Mouse (Mus musculus) C2C12 (cell line): Measurements from ENCODE around the gene Cebpb. TPM values are rescaled to one million over a fixed set of nuclear protein-coding genes. Genes with fewer than 3 reads are reported as not detected.
A peak's percentile ranks its signal among the peaks of the same experiment; 100 is the strongest.
"Not testable (repeated sequence)": the region's sequence is repeated elsewhere in the genome, so short reads cannot be mapped to it uniquely, and the experiment has no call there.

Experiments
- H3K27me3 ChIP-seq: one replicate; pipeline ENCODE4 v1.6.1; 2011; ENCODE audit not compliant: control insufficient read depth, insufficient read depth, insufficient read length
- H3K36me3 ChIP-seq: one replicate; pipeline ENCODE4 v1.6.1; 2011; ENCODE audit not compliant: control insufficient read depth, insufficient read depth
- H3K4me3 ChIP-seq: one replicate; pipeline ENCODE4 v1.5.1; 2011; ENCODE audit warnings: mild to moderate bottlenecking, control low read depth; ENCODE audit not compliant: poor library complexity, insufficient read depth, severe bottlenecking
- H3K79me2 ChIP-seq: one replicate; pipeline ENCODE4 v1.6.1; 2011; ENCODE audit not compliant: control insufficient read depth, insufficient read depth
- H3K79me3 ChIP-seq: one replicate; pipeline ENCODE4 v1.6.1; 2011; ENCODE audit warnings: low read depth, control low read depth
- H3ac ChIP-seq: one replicate; pipeline ENCODE3; 2011; ENCODE audit warnings: low read depth; ENCODE audit not compliant: control insufficient read depth, insufficient read length
- CEBPB ChIP-seq: IDR thresholded peaks from one replicate; pipeline ENCODE4 v1.6.1; 2011; ENCODE audit warnings: low read depth, mild to moderate bottlenecking, control low read depth, moderate library complexity
- CTCF ChIP-seq: IDR thresholded peaks from one replicate; pipeline ENCODE4 v1.5.1; 2011; ENCODE audit not compliant: control insufficient read depth, insufficient read depth, insufficient read length
- FOSL1 ChIP-seq: IDR thresholded peaks from one replicate; pipeline ENCODE4 v1.8.0; 2011; ENCODE audit warnings: mild to moderate bottlenecking, low read length; ENCODE audit not compliant: poor library complexity, insufficient read depth, severe bottlenecking
- MAX ChIP-seq: IDR thresholded peaks from one replicate; pipeline ENCODE4 v1.6.1; 2011; ENCODE audit warnings: mild to moderate bottlenecking, control low read depth
- MYOD1 ChIP-seq: IDR thresholded peaks from one replicate; pipeline ENCODE4 v1.6.1; 2011; ENCODE audit warnings: low read depth; ENCODE audit not compliant: control insufficient read depth, insufficient read length
- MYOG ChIP-seq: IDR thresholded peaks from one replicate; pipeline ENCODE4 v1.6.1; 2011; ENCODE audit not compliant: control insufficient read depth, insufficient read length; ENCODE audit errors: extremely low read depth
- USF1 ChIP-seq: IDR thresholded peaks from one replicate; pipeline ENCODE4 v1.6.1; 2011; ENCODE audit warnings: low read depth, mild to moderate bottlenecking, control low read depth, moderate library complexity
- long read RNA-seq, 2 experiments: library from polyadenylated mRNA; unstranded; transcript quantifications; one replicate each; pipeline ENCODE4 v2.0.0; 2019 to 2020
- polyA plus RNA-seq: library from polyadenylated mRNA; unstranded; fragments of >200 nt; fragmentation: generic; extraction: Trizol; gene quantifications from one replicate; pipeline ENCODE4 v1.2.1, GENCODE M21; 2012; ENCODE audit warnings: missing spikeins

The Cebpb gene
- 23.8 TPM for polyA plus RNA-seq
- long read RNA-seq, experiment 1, transcript Cebpb-201 (1 exons, 1,504 nt), result major isoform, 56 of 56 reads
- long read RNA-seq, experiment 1, partial matches to known transcripts, result 0 of 56 reads
- long read RNA-seq, experiment 1, other reads (novel, unspliced or antisense), result 0 of 56 reads
- long read RNA-seq, experiment 2, transcript Cebpb-201 (1 exons, 1,504 nt), result major isoform, 7 of 7 reads
- long read RNA-seq, experiment 2, partial matches to known transcripts, result 0 of 7 reads
- long read RNA-seq, experiment 2, other reads (novel, unspliced or antisense), result 0 of 7 reads

DNA sequence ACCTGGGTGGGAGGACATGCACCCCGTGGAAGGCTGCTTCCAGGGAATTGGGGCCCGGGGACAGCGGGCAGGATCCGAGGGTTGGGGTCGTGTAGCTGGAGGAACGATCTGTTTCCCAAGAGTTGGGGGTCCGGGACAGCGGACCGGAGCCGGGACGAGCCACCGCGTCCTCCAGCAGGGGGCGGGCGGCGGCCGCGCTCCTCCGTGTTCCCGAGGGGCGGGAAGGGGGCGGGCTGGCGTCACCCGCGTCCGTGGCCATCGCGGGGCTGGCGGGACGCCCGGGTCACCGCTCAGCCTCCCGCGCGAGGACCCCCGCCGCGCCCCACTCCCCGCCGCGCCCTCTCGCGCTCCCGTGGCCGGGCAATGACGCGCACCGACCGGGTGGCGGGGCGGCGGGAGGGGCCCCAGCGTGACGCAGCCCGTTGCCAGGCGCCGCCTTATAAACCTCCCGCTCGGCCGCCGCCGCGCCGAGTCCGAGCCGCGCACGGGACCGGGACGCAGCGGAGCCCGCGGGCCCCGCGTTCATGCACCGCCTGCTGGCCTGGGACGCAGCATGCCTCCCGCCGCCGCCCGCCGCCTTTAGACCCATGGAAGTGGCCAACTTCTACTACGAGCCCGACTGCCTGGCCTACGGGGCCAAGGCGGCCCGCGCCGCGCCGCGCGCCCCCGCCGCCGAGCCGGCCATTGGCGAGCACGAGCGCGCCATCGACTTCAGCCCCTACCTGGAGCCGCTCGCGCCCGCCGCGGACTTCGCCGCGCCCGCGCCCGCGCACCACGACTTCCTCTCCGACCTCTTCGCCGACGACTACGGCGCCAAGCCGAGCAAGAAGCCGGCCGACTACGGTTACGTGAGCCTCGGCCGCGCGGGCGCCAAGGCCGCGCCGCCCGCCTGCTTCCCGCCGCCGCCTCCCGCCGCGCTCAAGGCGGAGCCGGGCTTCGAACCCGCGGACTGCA, at the start of gene Cebpb:
Cebpb (plus strand) TSS at position 418 of the 954 bp plus-strand sequence.
- Histone ChIP-seq H3K36me3 (peaks cover 20% of the 10 kb centered on the region), H3K79me3 (peaks cover 30% of the 10 kb centered on the region), H3K4me3 (peak within 1 kb of the TSS; percentile 86), H3K79me2 (peaks cover 46% of the 10 kb centered on the region), H3K27me3 (no peaks in the 10 kb centered on the region), H3ac (peak within 1 kb of the TSS; percentile 90)
- TF ChIP-seq MYOD1 (no peak), USF1 (no peak), CEBPB (no peak), FOSL1 (no peak), MAX (no peak), MYOG (no peak), CTCF (peak; percentile 89)

DNA sequence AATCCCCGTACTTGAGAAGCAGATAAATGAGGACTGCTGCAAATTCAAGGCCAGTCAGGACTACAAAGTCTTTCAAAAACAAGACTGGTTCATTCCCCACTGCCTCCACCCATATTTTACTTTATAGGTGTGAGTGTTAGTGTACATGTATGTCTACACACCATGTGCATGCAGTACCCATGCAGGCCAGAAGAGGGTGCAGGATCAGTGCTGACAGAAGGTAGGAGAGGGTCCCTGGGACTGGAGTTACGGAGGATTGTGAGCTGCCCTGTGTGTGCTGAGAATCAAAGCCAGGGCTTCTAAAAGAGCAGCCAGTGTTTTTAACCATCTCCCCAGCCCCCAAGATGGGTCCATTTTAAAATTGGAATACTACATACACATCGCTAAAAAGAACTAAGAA, 48.4 kb upstream of the Cebpb start:
- Histone ChIP-seq H3K4me3 (no peak overlapping the region), H3K79me3 (no peaks in the 10 kb centered on the region), H3K27me3 (no peaks in the 10 kb centered on the region), H3K36me3 (peaks cover 18% of the 10 kb centered on the region), H3ac (no peak overlapping the region), H3K79me2 (no peaks in the 10 kb centered on the region)
- TF ChIP-seq CEBPB (no peak), MYOD1 (no peak), CTCF (peak; percentile 29)

DNA sequence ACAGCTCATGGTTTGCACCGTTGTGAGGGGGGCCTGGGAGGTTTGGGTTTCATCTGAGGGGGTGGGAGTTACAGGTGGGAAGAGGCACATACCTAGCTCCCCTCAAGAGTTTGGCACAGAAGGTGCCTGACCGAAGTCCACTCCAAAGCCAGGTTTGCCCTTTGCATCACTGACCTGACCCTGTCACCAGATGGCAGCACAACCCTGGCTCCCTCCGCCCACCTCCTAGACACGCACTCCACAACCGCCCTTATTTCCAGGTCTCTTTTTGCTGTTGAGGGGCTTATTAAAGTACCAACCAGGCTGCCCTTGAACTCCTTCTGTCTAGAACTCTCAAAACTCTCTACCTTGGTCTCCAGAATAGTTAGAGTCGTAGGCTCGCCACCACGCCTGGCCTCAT, 47.4 kb upstream of the Cebpb start:
- Histone ChIP-seq H3K36me3 (peaks cover 22% of the 10 kb centered on the region), H3K4me3 (no peak overlapping the region), H3K27me3 (no peaks in the 10 kb centered on the region), H3ac (no peak overlapping the region), H3K79me3 (no peaks in the 10 kb centered on the region), H3K79me2 (no peaks in the 10 kb centered on the region)
- TF ChIP-seq FOSL1 (no peak), CTCF (peak; percentile 68), MYOD1 (no peak), CEBPB (no peak), USF1 (no peak), MAX (no peak)

DNA sequence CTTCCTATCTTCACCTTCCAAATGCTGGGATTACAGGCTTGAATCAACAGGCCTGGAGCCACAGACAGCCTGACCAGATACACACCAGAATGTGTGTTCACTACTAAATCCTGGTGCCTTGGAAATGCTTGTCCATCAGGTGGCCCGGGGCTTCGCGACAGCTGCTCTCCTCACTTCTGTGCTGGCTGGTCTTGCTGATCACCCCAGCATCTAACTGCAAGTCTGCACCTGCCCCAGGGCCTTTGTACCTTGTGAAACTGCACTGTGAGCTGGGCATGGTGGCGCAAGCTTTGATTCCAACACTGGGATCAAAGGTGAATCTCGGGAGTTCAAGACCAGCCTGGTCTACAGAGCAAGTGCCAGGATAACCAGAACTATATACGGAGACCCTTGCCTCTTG, 46.6 kb upstream of the Cebpb start:
- TF ChIP-seq CEBPB (no peak), MYOD1 (no peak), MAX (no peak), CTCF (no peak), USF1 (no peak)
- H3K36me3 ChIP-seq, result peaks cover 24% of the 10 kb centered on the region
- no peaks in the 10 kb centered on the region for H3K79me3 ChIP-seq
- no peaks in the 10 kb centered on the region for H3K27me3 ChIP-seq
- H3K4me3 ChIP-seq, result no peak overlapping the region
- no peaks in the 10 kb centered on the region for H3K79me2 ChIP-seq
- no peak overlapping the region for H3ac ChIP-seq

DNA sequence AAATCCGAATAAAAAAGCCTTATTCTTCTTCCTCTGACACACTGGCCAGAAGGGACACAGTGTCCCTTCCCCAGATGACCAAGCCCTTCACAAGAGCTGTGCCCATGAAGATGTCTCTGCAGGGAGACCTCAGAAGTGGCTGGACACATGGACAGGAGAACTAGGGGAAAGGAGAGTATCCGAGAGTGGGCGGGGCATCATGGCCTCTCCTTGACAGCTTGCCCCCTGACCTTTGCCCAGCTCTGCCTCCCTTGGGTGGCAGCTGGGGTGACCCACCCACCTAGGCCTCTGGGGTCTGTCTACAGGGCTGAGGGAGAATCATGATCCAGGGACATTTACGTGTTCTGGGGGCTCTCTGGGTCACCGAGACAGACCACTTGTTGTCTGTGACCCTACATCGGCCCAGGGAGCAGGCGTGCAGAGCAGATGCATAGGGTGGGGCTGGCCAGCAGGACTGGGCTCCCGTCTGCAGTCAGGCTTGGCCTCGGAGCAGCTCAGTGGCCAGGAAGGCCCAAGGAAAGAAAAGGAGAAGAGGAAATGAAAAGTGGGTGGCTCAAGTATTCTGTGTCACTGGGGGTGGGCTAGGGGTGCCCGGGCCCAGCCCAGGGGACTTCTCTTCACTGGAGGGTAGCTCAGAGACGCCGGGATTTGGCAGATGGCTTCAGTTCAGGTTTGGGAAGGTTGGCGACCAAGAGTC, 45.2 kb upstream of the Cebpb start:
- H3K27me3 ChIP-seq, H3K79me3 ChIP-seq, H3K4me3 ChIP-seq, H3ac ChIP-seq: not testable (repeated sequence)
- Histone ChIP-seq H3K79me2 (peaks cover 10% of the 10 kb centered on the region), H3K36me3 (peaks cover 31% of the 10 kb centered on the region)
